Comparison of ENCODE assay signal across 8 mouse cellular contexts in the genomic region with DNA sequence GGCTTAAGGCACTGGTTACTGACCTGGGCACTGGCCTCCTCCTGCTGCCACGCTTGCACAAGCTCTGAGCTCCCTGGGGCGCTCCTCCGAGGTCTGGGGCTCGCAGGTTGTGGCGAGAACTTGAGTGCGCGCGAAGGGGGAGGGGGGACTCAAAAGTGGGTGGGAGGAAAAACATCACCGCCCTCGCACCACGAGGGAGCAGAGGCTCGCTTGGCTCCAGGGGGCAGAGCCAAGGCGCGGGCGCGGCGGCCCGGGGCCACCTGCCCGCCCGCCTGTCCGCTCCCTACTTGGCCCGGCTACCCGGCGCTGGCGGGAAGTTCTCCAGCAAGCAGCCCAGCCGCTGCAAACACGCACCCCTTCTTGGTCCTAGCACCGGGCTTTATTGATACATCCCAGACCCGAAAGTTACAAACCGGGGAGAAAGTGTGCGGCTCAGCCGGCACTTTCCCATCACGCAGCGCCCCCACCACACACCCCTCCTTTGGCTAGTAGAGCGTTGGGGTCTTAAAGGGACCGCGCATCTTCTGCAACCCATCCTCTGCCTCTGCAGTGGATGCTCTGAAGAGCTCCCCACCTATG. TPM values are rescaled to one million over a fixed set of nuclear protein-coding genes. Genes with fewer than 3 reads are reported as not detected.
DNase-seq lines count a peak whose midpoint lies in the region; ATAC-seq lines count a peak whose summit lies in the region.

A gene (minus strand): TSS at position 472 of the 579 bp plus-strand sequence.

- H3K4me3 ChIP-seq in intestine, embryonic 16.5 days (ENCODE audit: low read length) = peak within 1 kb of the TSS; percentile 47
- peak within 1 kb of the TSS; percentile 25 for H3K4me3 ChIP-seq in liver, embryonic 13.5 days (replicated peaks)
- peak within 1 kb of the TSS; percentile 42 for H3K4me3 ChIP-seq in neural tube, embryonic 13.5 days

- 22% methylated on average over 37 of the region's 37 CpGs for WGBS in intestine, embryonic 16.5 days
- WGBS in liver, embryonic 13.5 days (ENCODE audit: insufficient replicate concordance) = 17% methylated on average over 34 of the region's 37 CpGs
- 21% methylated on average over 36 of the region's 37 CpGs for WGBS in neural tube, embryonic 13.5 days

- no peaks in the 10 kb centered on the region for H3K9me3 ChIP-seq in intestine, embryonic 16.5 days (ENCODE audit: control insufficient read depth, low read length)
- H3K9me3 ChIP-seq in liver, embryonic 13.5 days (replicated peaks) = no peaks in the 10 kb centered on the region
- no peaks in the 10 kb centered on the region for H3K9me3 ChIP-seq in neural tube, embryonic 13.5 days

- H3K36me3 ChIP-seq in intestine, embryonic 16.5 days (ENCODE audit: control insufficient read depth, insufficient read depth, low read length) = no peaks in the 10 kb centered on the region
- H3K36me3 ChIP-seq in liver, embryonic 13.5 days = no peaks in the 10 kb centered on the region
- no peaks in the 10 kb centered on the region for H3K36me3 ChIP-seq in neural tube, embryonic 13.5 days

- ATAC-seq in intestine, embryonic 16.5 days = peak; percentile 72
- no peak for ATAC-seq in liver, embryonic 13.5 days (ENCODE audit: low read depth)
- ATAC-seq in neural tube, embryonic 13.5 days (ENCODE audit: low read depth) = peak; percentile 71

- peak; percentile 8 to 16 for DNase-seq in cerebellum, postnatal 14 days
- DNase-seq in cerebellum, adult 9-10 months = no peak
- DNase-seq in adrenal gland, postnatal 14 days = peak; percentile 24
- peak; percentile 0 for DNase-seq in gastrocnemius, adult 18-20 months (ENCODE audit: low spot score)
- no peak for DNase-seq in liver, embryonic 13.5 days
- no peak for DNase-seq in spleen, adult 18-20 months

- H3K9ac ChIP-seq in intestine, embryonic 16.5 days (ENCODE audit: low read depth, low read length) = peak within 1 kb of the TSS; percentile 37; the same call in 1 of the 2 replicates
- no peak within 1 kb of the TSS for H3K9ac ChIP-seq in liver, embryonic 13.5 days
- peak within 1 kb of the TSS; percentile 14; the same call in 1 of the 2 replicates for H3K9ac ChIP-seq in neural tube, embryonic 13.5 days

- no peaks in the 10 kb centered on the region for H3K4me1 ChIP-seq in intestine, embryonic 16.5 days (ENCODE audit: control insufficient read depth, insufficient read depth, low read length)
- H3K4me1 ChIP-seq in liver, embryonic 13.5 days (replicated peaks) = no peaks in the 10 kb centered on the region
- 0 out of 2 replicates have a peak, but pooled peaks cover 3% of the 10 kb centered on the region for H3K4me1 ChIP-seq in neural tube, embryonic 13.5 days (replicated peaks)

- H3K4me2 ChIP-seq in intestine, embryonic 16.5 days (ENCODE audit: low read depth, low read length) = peak within 1 kb of the TSS; percentile 58
- H3K4me2 ChIP-seq in liver, embryonic 13.5 days = peak within 1 kb of the TSS; percentile 48
- peak within 1 kb of the TSS; percentile 66 for H3K4me2 ChIP-seq in neural tube, embryonic 13.5 days

- H3K27ac ChIP-seq in intestine, embryonic 16.5 days (ENCODE audit: low read length) = no peak within 1 kb of the TSS
- H3K27ac ChIP-seq in liver, embryonic 13.5 days = no peak within 1 kb of the TSS
- no peak within 1 kb of the TSS for H3K27ac ChIP-seq in neural tube, embryonic 13.5 days (replicated peaks)

- peaks cover 11% of the 10 kb centered on the region for H3K27me3 ChIP-seq in intestine, embryonic 16.5 days (replicated peaks; ENCODE audit: control insufficient read depth, insufficient read depth, low read length)
- peaks cover 32% of the 10 kb centered on the region for H3K27me3 ChIP-seq in liver, embryonic 13.5 days
- H3K27me3 ChIP-seq in neural tube, embryonic 13.5 days = peaks cover 54% of the 10 kb centered on the region

RNA-seq across cellular contexts. Expression of the gene that starts here (rescaled TPM):
- total RNA-seq in adrenal gland, postnatal 14 days (2021) = 2.0 and 4.4 TPM in 2 replicates
- 1 to 10 TPM; 2.2 to 3.0 TPM for total RNA-seq in gastrocnemius, adult 18-20 months (2021)
- polyA plus RNA-seq in intestine, embryonic 16.5 days (2015; fragmentation: Nextera tagmentation; extraction: Ambion mirVana) = 4.7 and 6.1 TPM in 2 replicates
- polyA plus RNA-seq in liver, embryonic 13.5 days (2015; fragmentation: Nextera tagmentation; extraction: Ambion mirVana) = 0.43 and 0.45 TPM in 2 replicates
- polyA plus RNA-seq in neural tube, embryonic 13.5 days (2015; fragmentation: Nextera tagmentation; extraction: Ambion mirVana) = 1.4 TPM in 2 replicates

Comparison
In these comparisons a context has a peak if more than half of its experiments do, and no peak if none do; other contexts are left out.
1. DNase-seq: peak in cerebellum, postnatal 14 days (2 of 2), adrenal gland, postnatal 14 days (single experiment) and gastrocnemius, adult 18-20 months (single experiment); none in cerebellum, adult 9-10 months (single experiment), liver, embryonic 13.5 days (single experiment) and spleen, adult 18-20 months (0 of 2).
2. Peak in every context shown above with its lines, with median percentiles within 50 percentile points of each other: H3K4me2 ChIP-seq and H3K4me3 ChIP-seq.